Mouse (Mus musculus) cerebellum, adult 8-10 months (tissue): ENCODE measurements around the gene Upf1.
A peak's percentile ranks its signal among the peaks of the same experiment; 100 is the strongest.

ENCODE experiments used
- DNase-seq: peaks from one replicate; pipeline ENCODE4 v3.0.0; 2022

The Upf1 gene

DNA sequence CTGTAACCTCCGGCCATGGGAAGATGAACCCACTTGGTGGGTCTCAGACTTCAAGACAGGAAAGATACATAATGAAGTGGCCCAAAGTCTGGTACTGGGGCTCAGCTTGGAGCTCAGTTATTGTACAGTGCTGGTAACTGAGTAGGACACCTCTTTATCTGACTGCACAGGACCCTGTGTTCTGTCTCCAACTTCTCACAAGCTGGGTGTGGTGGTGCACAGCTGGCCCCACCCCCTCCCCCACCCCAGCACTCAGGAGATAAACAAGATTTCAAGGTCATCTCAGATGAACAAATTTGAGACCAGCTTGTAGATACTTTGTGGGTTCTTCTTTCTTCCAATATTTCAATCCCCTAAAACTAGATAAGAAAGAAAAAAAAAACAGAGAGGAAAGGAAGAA is 3.0 kb upstream of the Upf1 start:
- no peak for DNase-seq

DNA sequence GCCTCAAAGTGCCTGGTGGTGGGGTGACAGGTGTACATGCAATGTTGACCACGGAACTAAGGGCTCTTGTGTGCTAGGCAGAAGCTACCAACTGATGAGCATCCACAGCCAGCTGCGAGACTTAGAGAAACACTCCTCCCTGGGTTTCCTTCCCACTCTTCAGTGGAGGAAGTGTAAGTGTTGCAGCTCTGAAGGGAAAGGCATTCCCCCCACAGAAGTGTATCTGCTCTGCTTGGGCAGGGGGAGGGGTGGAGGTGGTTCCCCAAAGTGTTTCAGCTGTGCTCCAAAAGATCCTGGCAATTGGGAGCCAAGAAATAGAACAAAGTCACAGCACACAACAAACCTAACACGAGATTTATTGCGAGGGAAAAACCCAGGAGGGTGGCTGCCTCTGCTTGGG is 926 bp upstream of the Upf1 start:
- DNase-seq = no peak

DNA sequence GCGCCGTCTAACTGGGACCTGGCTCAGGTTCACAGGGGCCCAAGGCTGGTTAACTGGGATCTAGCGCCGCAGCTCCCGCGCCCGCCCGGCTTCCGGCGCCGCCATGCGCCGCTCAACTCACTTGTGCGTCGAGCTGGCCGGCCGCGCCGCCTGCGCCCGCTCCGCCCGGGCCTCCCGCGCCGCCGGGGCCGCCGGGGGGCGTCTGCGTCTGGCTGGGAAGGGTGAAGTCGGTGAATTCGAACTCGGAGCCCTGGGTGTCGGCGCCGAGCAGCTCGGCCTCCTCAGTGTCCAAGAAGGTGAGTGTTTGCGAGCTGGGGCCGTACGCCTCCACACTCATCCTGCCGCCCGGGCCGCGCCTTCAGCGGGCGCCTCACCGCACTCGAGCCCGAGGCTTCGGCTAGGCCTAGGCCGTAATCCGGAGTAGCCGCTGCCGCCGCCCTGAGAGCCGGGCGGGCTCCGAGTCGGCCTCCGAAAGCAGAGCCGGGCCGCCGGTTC is 374 bp downstream of the Upf1 start:
- DNase-seq = peak; percentile 50

DNA sequence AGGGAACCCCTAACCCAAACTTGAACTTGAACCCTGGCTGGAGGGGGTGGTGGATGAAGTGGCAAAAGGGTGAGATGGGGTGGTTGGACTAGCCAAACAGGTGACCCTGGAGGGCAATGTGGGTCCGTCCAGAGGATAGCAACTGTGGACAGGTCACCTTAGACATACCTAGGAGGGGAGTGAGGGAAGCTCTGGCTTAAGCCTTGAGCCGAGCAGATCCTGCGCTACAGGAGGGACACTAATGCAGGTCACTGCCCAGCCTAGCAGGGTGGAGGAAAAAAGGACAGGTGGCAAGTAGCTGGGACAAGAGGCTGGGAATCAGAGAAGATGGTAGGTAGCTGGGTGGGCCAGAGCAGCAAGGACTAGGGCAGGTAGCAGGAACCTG is 1.1 kb downstream of the Upf1 start:
- peak; percentile 25 for DNase-seq

DNA sequence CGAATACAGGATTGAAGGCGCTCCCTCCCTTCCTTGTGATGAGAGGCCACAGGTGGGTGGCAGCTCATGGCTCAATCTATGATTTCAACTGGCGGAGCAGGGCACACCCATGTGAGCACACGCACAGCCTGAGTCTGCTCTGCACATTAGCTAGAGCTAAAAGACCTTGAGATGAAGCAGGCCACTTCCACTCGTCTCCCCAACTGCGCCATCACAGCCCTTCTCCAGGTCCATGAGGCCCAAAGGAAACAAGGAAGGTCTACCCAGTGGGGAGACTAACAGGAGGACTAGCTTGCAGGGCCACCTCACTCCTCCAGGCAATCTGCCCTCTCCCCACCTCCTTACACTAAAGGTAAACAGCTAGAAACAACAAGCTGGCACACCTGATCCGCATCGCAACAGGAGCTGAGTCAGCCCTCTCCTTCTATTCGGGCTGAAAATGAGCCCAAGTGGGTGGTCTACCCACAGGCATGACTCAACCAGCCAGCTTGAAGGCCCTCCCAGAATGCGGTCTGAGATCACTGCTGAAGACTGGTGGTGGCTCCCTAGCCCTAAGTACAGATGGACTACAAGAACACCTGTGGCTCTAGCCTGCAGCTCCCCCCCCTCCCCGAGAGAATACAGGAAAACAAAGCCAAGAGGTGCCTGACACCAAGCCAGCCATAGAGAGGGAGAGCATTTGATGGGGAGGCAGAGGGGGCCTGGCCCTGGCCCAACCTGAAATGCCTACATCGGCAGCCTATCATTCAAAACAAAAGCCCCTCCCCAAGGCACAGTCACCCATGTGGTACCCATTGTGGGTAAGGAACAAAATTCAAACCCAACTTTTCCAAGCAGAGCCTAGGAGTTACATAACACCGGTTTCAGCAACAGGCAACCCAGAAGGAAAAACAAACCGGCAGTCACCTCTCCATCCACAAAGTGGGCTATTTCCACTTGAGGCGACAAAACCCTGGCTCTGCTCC is 1.8 kb downstream of the Upf1 start:
- no peak for DNase-seq

DNA sequence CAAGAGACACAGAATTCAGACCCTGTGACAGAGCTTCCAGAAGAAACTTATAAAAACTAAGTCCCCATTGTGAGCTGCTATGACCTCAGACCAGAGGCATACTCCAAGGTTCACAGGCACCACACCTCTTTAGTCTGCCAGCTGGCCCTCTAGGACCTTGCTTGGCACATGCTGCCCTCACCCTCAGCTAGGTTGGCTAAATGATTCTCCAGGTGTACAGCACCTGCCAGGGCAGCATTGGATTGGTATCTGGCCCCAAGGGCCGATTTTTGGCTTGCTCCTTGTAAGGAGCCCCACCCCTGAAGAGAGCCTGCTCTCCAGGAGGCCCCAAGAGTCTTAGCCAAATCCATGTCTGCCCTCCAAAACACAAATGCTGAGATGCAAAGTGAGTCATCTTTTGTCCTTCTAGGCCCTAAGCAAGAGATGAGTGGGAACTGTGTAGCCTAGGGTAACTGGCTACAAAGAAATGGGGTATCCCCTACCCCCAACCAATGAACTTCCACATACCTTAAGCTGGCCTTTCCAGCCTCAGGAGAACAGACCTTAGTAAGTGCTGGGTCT is 5.1 kb downstream of the Upf1 start:
- DNase-seq = no peak

DNA sequence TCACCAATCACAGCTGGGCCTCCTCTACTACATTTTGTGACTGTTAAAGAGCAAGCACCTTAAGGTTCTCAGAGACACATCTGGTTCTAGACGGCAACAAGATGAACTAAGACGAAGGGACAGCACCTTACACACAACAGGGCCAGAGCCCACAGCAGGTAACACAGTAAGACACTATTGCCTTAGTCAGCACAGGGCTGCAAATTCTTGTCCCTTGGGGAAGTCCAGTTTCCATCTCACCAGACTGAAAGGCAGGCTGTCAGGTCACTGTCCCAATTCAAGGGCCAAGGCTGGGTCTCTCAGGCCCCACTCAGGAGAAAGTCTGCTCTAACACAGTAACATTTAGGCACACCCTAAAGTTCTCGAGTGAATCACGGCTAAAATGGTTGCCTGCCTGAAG is 5.6 kb downstream of the Upf1 start:
- DNase-seq = no peak

DNA sequence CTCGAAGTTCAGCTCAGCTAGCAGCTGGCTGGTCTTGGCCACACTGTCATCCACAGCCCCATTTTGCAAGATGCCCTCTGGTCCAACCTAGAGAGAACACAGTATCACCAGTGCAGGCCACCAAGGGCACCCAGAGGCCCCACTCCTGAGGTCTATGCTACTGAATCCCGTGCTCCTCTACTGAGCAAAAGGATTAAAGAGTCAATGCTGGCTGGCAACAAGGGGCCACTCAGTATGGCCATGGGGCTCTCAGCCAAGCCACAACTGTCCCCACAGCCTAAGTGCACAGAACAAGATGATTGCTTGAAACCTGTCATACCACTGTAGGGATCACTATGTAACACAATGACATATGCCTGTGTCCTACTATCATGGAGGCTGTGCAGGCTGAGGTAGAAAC is 8.8 kb downstream of the Upf1 start:
- DNase-seq = no peak

DNA sequence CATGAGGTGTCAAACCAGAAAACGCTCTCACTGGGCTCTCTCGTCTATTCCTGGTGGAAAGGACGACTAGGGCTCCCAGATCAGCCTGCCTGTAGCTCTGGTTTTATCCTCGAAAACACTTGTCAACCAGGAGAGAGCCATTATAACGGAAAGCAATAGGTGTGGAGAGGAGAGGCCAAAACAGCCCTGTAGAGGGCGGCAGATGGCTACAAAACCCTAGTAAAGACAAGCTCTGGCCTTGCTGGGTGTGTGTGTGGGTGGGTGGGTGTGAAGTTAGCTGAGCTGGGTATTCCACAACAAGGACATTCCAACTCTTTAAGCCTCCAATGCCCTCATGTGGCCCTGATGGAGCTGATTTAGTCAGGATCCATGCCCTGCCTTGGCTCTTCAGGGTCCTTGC is 9.4 kb downstream of the Upf1 start:
- DNase-seq = no peak

DNA sequence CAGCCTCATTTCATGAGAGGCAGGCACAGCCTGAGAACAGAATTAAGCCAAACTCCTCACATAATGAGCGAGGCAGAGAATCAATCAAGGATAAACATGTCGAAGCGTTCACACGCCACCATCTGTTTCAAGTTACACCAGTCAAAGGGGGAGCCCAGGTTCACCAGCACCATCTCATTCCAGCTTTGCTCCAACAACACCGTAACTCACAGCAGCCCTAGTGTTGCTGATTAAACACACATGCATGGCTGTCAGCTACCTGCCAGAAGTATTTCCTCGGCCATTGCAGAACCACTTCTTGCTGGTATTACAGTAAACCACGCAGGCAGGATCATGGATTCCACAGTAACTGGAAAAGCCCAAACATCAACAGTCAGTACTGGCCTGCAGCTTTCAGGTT is 10.0 kb downstream of the Upf1 start:
- DNase-seq = no peak

DNA sequence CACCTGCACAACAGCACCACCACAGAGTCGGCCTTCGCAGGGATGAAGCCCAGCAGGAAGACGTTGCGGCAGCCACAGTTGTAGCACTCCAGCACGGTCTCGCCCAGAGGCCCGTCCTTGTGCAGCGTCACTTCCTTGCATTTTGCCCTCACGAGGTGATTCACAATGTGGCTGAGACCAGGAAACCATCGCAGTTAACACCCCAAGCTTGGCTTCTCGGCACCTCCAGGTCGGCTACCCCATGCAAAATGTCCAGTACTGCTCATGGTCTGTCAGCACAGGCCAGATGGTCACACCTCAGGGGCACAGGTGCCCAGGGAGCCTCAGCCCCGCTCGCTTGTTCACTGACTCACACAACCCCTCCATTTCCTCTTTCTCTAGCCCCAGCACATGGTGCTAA is 11.1 kb downstream of the Upf1 start:
- DNase-seq = peak; percentile 61

DNA sequence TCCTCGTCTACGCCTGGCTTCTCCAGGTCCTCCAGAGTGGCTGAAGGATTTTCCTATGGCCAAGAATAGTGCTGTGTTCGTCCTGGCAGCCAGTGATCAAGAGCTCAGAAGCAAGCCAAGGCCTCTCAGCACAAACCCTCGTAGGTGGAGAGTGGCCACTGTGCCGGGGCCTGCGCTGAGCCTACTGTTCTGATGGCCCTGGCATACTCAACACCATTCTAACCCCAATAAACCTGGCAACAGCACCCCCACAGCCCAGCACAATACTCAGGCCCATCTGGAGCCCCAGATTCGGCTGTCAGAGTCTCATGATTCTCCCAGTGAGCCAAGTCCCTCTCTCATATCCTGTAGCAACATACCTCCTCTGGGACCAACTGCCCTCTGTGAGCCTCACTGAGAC is 12.4 kb downstream of the Upf1 start:
- DNase-seq = no peak

DNA sequence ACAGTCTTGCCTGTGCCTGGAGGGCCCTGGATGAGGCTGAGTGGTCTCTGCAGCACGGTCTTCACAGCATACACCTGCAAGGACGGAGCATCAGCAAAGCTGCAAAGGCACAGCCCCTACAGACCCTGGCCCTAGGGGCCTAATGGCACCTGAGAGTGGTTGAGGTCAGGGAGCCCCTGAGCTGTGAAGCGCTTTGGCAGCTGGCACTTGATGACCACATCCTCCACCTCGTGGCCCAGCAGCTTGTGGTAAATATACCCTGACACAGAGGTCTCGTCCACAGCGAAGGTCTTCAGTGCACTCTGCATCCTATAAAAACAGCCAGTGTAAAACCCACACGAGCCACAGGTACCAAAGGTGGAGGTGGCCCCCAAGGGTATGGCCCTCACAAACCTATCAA is 14.1 kb downstream of the Upf1 start:
- no peak for DNase-seq

DNA sequence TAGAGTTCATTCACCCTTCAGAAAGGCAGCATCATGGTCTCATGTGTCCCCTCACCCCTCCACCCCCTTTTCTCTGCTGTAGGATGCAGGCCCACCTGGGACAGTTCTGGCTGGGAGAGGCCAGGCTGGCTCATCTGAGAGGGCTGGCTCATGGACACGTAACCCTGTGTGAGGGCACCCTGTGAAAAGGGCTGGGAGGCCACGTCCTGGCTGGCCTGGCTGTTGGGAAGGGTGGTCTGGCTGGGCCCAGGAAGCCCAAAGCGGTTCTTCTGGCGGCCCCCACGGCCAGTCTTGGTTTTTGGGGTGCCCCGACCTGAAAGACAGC is 20.2 kb downstream of the Upf1 start:
- no peak for DNase-seq

DNA sequence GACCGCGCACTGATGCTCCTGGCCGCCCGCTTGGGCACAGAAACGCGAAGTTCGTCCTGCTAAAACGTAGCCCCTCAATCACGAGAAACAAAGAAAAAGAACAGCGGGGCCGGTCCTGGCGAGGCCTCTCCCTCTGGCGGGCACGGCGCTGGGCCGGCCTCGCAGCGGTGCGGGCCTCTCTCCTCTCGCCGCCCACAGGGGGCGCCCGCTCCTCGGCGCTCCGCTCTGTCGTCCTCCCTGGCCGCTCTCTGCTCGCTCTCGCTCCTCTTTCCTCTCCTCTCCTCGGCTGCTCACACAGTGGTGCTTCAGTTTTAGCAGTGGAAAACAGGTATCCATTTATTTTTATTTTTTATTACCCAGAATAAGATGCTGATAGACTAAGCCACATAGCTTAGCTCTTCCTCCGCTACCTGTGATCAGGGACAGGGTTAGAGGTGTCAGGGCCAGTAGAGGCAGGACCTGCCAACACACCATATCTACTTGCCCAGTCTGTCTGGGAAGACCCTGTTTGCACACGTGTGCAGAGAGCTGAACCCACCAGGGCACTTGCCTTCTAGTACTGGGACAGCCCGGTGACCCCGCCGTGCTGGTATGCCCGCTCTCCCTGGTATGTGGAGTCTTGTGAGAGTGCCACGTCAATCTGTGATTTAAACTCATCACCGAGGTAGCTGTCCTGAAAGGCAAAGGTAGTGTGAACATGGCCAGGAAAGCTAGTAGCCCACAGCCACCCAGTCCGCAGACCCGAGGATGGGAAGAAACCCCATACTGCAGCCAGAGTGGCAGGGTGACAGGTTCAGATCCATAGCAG is 20.8 kb downstream of the Upf1 start:
- DNase-seq = peak; percentile 86

DNA sequence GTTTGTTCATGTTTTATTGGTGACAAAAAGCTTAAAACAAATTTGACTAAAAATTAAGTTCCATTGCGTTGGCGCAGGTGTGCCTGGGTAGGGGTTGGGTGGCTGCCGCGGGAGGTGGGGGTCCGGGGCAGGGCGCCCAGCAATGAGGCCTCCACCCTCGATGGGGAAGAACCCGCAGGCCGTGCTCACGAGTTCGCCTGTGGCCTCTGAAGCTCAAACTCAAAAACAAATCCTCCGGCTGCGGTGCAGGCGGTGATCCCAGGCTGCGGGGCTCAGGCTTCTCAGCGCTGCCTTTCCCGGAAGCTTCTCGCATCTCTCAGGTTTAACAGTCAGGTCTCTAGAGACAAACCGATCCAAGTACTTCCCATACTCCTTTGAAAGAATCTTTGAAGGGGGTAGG is 21.6 kb downstream of the Upf1 start:
- DNase-seq = no peak

DNA sequence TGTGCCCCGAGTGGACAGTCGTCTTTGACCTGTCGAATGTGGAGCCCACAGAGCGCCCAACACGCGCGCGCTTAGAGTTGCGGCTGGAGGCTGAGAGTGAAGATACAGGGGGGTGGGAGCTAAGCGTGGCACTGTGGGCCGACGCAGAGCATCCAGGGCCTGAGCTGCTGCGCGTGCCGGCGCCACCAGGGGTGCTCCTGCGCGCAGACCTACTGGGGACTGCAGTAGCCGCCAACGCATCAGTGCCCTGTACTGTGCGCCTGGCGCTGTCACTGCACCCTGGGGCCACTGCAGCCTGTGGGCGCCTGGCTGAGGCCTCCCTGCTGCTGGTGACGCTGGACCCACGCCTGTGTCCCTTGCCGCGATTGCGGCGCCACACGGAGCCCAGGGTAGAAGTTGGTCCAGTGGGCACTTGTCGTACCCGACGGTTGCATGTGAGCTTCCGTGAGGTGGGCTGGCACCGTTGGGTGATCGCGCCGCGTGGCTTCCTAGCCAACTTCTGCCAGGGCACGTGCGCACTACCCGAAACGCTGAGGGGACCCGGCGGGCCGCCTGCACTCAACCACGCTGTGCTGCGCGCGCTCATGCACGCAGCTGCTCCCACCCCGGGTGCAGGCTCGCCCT is 22.2 kb downstream of the Upf1 start:
- DNase-seq = no peak

DNA sequence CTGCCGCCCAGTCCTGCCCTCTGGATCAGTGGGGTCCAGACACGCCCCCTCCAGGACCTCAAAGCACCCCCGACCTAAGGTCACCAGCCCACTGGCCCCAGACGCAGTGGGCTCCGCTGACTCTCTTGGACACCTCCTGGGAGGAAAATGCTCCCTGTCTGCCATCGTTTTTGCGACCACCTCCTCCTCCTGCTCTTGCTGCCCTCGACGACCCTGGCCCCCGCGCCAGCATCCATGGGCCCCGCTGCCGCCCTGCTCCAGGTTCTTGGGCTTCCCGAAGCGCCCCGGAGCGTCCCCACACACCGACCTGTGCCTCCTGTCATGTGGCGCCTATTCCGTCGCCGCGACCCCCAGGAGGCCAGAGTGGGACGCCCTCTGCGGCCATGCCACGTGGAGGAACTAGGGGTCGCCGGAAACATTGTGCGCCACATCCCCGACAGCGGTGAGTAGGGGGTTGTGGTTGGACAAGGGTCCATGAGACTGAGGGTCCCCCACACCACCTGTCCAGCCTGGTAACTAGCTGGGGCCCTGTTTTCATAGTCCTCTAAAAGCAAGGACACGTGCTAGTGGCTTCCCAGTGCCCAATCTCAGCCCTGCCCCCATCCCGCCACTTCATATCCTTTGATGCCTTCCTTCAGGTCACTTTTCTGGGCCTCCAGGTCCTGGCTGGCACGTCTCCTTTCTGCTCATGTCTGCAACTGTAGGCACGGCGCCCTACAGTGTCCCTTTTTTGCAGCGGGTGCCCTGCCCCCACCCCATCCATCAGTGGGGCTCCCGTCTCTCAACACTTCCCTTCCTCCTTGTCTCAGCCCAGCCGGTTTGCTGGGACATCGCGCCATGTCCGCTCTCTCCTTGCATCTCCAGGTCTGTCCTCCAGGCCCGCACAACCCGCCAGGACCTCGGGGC is 23.0 kb downstream of the Upf1 start:
- DNase-seq = no peak

DNA sequence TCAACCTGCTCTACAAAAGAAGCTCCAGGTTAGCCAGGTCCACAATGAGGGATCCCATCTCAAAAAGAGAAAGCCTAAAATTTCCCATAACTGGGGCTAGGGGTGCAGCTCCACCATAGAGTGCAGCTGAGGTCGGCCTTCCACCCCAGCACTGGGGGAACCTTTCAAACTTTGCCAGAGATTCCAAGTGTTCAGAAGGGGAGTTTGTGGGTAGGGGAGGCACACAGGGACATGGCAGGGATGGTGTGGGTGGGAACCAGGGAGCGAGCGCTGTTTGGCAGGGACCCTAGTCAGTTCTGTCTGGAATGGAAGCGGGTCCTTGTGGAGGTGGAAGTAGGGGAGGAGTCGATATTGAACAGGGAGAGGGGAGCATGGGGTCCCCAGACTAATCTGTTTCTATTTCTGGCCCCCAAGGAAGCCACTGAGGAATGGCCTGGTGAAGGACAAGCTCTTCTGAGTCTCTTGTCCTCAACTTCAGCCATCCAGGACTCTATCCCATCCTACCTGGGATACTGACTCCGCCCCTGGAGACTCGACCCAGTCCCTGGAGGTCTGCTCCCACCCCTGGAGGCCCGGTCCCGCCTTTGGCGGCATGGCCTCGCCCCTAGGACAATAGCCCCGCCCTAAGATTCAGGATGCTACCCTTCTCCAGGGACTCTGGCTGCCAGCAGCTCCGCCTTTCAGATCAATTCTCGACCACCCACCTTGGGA is 23.8 kb downstream of the Upf1 start, which contains the start of gene Gdf1:
TSS of gene Gdf1 (plus strand) at position 694 of the 711 bp plus-strand sequence.
- DNase-seq = no peak

DNA sequence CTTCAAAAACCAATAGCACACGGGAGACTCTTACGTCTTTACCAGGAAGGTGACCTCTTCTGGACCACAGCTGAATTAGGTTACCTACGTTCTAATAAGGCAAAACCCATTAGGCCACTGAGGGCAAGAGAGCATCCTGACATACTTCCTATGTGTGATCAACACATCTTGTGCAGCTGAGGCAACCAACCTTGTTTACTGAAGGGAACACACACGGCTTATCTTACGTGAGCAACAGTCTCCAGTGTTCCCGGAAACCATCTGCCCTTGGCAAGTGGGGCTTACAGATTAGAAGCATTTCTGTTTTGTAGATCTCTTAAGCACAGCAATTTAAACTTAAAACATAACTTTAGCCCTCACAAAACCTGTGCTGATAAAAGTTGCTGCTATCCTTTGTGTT is 25.6 kb downstream of the Upf1 start:
- DNase-seq = no peak

DNA sequence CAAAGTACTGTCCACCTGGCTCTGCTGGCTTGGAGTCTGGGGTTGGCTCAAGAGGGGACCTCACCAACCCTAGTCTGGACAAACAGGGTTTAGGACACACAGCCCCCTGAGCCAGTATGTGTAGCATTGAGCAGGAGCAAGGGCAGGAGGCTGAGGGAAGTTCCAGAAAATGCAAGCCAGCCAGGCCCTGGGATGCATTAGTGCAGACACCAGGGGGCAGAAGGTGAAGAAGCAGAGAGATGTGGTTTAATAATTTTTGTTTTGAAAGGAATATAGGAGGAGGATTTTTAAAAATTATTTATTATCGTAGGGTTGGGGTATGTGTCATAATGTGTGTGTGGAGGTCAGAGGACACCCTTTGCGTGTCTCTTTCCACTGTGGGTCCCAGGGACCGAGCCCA is 29.4 kb downstream of the Upf1 start:
- no peak for DNase-seq

DNA sequence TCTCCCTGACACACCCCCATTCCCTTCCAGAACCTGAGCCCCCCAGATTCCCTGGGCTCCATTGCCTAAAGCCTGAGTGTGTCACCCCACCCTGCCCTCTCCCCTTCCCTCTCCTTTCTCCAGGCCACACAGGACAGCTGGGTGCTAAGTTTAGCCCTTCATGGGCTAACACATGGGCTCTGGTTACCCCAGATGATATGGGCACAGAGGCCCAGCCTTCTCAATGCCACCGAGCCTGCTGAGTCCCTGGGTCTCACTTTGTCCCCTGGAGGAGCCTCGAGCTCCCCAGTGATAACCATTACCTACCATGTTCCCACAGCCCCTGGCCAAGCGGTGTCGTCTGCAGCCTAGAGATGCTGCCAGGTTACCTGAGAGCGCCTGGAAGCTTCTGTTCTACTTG is 35.2 kb downstream of the Upf1 start:
- DNase-seq = no peak
